Mouse (Mus musculus): ENCODE results near the gene Stim1.
"Not testable (repeated sequence)": the region's sequence is repeated elsewhere in the genome, so short reads cannot be mapped to it uniquely, and the experiment has no call there.

Stim1 gene

GRCm38 (mm10) chr7:102361297-102361696 lies 93.7 kb downstream of the Stim1 start:
- no peak for DNase-seq (ENCODE audit: low read depth, low spot score)

DNA sequence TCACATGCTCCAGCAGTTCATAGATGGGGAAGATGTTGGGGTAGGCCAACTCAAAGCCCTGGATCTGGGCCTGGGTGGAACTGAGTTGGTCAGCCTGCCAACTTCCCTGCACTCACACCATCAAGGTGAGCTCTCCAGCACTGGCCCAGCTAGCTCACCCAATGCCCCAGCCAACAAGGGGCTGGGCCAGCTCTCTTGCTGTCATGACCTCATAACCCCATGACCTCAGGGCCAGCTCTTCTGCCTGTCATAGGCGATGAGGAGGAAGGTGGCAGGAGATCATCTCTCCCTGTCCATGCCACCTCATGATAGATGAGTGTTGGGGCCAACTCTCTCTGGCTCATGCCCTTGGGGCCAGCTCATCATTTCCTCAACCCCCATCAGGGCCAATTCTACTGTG lies 96.2 kb downstream of the Stim1 start:
- no peak for DNase-seq (ENCODE audit: low read depth, low spot score)

- no peak for DNase-seq (ENCODE audit: low read depth, low spot score)
Observed at GRCm38 (mm10) chr7:102369661-102370060, 102.1 kb downstream of the Stim1 start.

DNA sequence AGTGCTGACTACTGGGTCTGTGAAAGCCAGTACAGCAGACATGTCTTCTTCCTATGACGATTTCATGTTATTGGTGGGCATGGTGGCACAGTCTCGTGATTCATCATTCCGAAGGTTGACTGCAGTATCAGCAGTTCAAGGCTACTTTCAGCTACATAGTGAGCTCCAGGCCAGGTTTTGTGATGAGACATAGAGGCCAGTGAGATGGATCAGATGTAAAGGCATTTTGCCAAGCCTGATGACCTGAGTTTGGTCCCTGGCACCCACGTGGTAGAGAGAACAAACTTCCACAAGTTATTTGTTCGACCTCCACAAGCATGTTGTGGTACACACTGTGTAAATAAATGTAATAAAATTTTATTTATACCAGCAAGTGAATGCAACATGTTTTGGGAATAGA lies 102.9 kb downstream of the Stim1 start:
- no peak for DNase-seq (ENCODE audit: low read depth, low spot score)

DNA sequence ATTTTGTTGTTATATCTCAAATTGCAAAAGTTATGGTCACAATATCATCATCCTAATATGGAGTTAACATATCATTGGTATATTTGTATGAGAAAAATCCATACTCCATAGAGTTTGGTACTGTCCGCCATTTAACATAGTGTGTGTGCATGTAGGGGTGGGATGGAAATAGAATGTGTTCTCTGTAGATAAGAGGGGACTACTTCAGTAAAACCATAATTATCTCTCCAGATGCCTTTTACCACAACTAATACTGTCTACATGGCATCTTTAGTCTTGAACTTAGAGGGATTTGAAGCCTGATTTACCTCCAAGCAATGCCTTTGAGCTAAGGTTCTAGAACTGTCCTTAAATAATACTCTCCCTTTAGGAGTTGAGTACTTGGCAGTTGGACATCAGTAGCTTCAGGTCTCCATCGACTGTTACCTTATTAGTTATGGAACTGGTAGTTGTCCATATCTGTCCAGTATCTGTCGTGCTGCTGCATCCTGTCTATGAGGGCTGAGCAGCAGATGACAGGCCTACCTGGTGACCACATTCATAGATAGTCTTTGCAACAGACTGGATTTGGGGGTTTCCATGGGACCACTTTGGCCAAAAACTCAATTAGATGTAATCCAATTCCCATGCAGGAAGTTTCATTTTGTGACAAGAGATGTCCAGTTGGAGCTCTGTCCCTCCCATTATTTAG lies 105.9 kb downstream of the Stim1 start:
- no peak for DNase-seq (ENCODE audit: low read depth, low spot score)

DNA sequence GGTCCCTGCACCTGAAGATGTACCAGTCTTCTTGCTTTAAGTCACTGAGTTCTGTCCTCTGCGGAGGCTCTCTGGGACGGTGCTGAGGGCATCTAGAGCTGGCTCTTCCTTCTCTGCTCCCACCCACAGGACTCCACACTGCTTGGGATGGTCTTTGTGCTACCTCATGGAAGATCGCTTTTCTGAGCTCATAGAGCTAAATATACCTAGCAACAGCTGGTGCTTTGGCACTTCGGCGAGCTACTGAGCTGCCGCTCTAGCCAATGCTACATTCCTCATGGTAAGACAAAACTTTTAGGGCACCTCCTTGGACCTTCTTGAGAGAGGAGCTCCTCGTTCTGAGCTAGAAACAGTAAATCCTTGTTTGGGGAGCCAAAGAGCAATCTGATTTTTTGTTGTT lies 115.6 kb downstream of the Stim1 start:
- DNase-seq (ENCODE audit: low read depth, low spot score), result no peak

DNA sequence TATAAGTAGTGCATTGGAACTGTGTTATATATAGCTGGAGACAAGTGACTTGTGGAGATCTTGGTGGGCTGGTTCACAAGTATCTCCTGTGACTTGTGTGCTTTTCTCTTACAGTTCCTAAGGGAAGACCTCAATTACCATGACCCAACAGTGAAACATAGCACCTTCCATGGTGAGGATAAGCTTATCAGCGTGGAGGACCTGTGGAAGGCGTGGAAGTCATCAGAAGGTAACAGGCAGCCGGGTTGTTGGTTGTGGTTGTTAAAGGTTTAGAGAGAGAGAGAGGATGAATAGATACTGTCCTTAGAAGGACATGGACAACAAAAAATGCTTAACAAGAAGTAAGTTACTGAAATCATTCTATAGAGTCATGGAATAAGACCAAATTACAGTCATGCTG lies 118.4 kb downstream of the Stim1 start:
- DNase-seq (ENCODE audit: low read depth, low spot score), result no peak

GRCm38 (mm10) chr7:102389082-102389481 lies 121.5 kb downstream of the Stim1 start:
- no peak for DNase-seq (ENCODE audit: low read depth, low spot score)

DNA sequence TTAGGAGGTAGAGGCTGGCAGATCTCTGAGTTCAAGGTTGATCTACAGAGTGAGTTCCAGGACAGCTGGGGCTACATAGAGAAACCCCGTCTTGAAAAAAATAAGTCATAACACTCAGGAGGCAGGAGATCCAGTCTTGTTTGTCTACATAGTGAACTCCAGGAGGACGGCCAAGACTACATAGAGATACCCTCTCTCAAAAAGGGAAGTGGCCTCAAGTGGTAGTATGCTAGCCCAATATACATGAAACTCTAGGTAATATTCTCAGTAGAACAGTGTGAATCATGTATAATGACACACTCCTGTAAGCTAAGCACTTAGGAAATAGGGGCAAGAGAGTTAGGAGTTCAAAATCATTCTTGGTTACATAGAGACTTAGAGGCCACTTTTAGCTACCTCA lies 126.3 kb downstream of the Stim1 start:
- peak; percentile 37 for DNase-seq (ENCODE audit: low read depth, low spot score)

GRCm38 (mm10) chr7:102395894-102396293 lies 128.3 kb downstream of the Stim1 start:
- DNase-seq (ENCODE audit: low read depth, low spot score), result no peak

DNA sequence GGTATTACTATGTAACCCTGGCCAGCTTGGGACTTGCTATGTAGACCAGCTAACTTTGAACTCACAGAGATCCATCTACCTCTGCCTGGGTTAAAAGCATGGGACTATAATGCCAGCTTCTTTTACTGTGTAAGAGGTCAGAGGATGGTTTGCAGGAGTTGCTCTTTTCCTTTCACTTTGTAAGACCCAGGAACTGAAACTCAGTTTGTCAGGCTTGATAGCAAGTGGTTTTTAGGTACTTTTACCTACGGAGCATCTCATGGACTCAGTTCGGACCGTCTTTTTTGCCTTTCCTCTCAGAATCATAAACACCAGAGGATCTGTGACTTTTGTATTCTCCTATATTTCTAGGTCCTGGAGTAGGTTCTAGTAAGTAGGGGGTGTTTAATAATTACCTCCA lies 128.7 kb downstream of the Stim1 start:
- DNase-seq (ENCODE audit: low read depth, low spot score), result peak; percentile 68

- no peak for DNase-seq (ENCODE audit: low read depth, low spot score)
Observed at GRCm38 (mm10) chr7:102399180-102399731, 131.7 kb downstream of the Stim1 start.

DNA sequence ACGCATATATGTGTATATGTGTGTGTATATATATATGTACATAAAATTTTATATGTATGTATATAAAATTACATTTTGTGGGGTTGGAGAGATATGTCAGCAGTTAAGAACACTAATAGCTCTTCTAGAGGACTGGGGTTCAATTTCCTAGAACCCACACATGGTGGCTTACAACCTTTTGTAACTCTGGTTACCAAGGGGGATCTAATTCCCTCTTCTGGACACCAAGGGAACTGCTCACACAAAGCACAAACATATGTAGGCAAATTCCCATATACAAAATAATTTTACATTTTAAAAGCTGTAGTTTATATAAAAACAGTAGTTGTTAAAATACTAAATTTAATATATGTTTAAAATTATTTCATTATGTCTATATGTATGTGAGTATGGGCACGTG lies 136.5 kb downstream of the Stim1 start:
- DNase-seq (ENCODE audit: low read depth, low spot score), result peak; percentile 27

DNA sequence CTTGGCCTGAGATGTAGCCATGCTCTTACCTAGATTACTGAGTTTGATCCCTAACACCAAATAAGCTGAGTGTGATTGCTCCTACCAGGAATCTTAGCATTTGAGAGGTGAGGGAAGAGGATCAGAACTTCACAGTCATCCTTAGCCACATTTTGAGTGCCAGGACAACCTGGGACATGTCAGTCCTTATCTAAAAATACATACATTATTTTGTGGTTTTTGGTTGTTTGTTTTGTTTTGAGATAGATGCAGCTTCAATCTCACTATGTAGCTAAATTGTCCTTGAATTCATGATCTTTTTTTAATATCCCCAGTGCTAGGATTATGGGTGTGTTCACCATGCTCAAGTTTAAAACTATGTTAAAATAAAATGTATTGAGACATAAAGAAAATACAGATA lies 139.8 kb downstream of the Stim1 start:
- no peak for DNase-seq (ENCODE audit: low read depth, low spot score)

DNA sequence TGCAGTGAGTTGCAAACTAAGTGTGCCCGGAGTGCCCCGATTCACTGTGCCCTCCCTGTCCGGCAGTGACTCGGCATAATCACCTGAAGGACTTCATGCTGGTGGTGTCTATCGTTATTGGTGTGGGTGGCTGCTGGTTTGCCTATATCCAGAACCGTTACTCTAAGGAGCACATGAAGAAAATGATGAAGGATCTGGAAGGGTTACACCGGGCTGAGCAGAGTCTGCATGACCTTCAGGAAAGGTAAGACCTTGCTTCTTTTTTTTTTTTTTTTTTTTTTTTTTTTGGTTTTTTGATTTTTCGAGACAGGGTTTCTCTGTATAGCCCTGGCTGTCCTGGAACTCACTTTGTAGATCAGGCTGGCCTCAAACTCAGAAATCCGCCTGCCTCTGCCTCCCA lies 147.7 kb downstream of the Stim1 start:
- not testable (repeated sequence) for DNase-seq (ENCODE audit: low read depth, low spot score)

DNA sequence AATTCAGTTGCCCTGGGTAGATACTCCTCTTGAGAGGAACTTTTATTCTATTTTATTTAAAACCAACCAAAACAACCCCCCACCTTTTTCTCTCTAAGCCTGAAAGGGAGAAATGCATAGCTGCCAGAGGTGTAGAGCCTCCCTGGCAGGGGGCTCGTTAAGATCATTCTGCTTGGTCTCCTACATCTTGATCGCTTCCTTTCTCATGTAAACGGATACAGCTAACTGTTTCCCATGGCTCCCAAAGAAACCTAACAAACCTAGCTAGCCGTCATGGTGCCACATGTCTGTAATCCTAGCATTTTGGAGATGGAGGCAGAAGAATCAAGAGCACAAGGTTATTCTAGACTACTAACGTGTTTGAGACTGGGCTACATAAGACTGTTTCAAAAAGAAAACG lies 148.2 kb downstream of the Stim1 start:
- no peak for DNase-seq (ENCODE audit: low read depth, low spot score)

DNA sequence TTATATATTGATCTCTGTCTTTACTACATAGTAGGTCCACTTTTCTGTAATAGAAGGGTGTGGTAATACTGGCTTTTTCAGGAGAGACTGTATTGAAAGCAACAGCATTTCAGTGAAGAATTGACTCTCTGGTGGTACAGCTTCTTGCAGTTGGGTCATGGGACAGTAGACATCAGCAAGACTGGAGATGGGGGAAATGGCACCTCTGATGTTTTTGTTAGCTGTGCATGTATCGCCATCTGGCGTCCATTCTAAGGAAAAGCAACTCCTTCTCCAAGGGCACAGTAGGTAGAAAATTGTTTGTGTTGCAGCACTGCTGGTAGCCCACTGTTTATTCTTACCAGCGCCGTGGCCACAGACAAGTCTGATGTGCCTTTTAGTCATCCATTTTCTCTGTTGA lies 149.8 kb downstream of the Stim1 start:
- peak; percentile 83 for DNase-seq (ENCODE audit: low read depth, low spot score)

DNA sequence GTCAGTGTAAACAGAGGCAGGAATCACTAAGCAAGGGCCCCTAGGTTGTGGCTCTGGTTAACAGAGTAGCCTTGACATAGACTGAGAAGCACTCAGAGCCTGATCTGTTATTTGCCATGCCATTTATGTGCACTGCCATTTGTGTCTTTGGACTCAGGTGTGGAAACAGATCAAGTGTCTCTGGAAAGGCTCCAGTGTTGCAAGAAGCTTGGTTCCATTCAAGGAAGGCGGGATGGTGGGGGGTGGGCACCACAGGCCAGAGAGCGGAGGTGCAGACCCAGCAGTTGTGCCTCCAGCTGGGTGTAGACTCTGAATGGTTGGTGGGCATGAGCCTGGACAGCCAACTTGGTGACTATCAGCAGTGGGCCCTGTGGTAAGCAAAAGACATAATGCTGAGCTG lies 154.4 kb downstream of the Stim1 start:
- no peak for DNase-seq (ENCODE audit: low read depth, low spot score)

GRCm38 (mm10) chr7:102425933-102426685 lies 158.5 kb downstream of the Stim1 start:
- DNase-seq (ENCODE audit: low read depth, low spot score), result no peak

GRCm38 (mm10) chr7:102434344-102434743 lies 166.7 kb downstream of the Stim1 start:
- no peak for DNase-seq (ENCODE audit: low read depth, low spot score)

- no peak for DNase-seq (ENCODE audit: low read depth, low spot score)
Observed at GRCm38 (mm10) chr7:102440822-102441656, 173.4 kb downstream of the Stim1 start.

All from A20 (cell line).